Mouse (Mus musculus) cerebellum, adult 2 months (tissue): ENCODE measurements around the gene Btbd8.

Source experiments
- CTCF ChIP-seq: fragments of 200-500 bp; IDR thresholded peaks from 2 replicates; pipeline ENCODE4 v1.5.1; 2011; ENCODE audit warnings: low read depth, mild to moderate bottlenecking, control low read depth, low read length, moderate library complexity, borderline replicate concordance; ENCODE audit not compliant: insufficient read depth
- POLR2A ChIP-seq: fragments of 200-500 bp; IDR thresholded peaks from 2 replicates; pipeline ENCODE4 v1.6.1; 2011; ENCODE audit warnings: low read length, control low read depth, borderline replicate concordance; ENCODE audit not compliant: insufficient read depth

DNA sequence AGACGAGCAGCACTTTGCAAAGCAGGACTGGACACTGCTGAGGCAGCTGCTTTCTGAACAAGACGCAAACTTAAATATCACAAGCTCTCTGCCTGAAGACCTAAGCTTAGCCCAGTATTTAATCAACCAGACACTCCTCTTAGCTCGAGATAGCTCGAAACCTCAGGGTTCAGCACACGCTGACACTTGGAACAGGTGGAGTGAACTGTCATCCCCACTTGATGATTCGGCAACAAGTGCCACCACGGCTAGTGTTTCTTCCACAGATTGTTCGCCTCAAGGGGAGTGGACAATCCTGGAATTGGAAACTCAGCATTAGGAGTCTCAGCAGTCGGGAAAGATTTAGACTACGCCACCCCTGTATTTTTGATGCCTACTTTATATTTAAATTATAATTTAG is 72.7 kb downstream of the Btbd8 start:
- no peak for TF ChIP-seq CTCF
- TF ChIP-seq POLR2A: no peak
